Mouse (Mus musculus) kidney, embryonic 14.5 days (tissue): Measurements from ENCODE around the gene Nkx2-5. TPM values are rescaled to one million over a fixed set of nuclear protein-coding genes. Genes with fewer than 3 reads are reported as not detected.

Experiments used
- ATAC-seq: fragments of 200-750 bp; cut with Nextera tagmentation; 2 replicates; pipeline ENCODE4 v1.8.0; 2017; ENCODE audit warnings: moderate number of reproducible peaks, mild to moderate bottlenecking, moderate TSS enrichment, moderate library complexity; ENCODE audit not compliant: low FRiP score, low TSS enrichment
- H3K27ac ChIP-seq: fragments of 300-500 bp; sonication (generic); 2 replicates; pipeline ENCODE4 v1.5.1; 2014; ENCODE audit warnings: low read depth, mild to moderate bottlenecking, low read length, moderate library complexity, mixed read lengths
- H3K27me3 ChIP-seq: fragments of 300-500 bp; sonication (generic); 2 replicates; pipeline ENCODE4 v1.6.1; 2014; ENCODE audit warnings: mild to moderate bottlenecking, low read length; ENCODE audit not compliant: control insufficient read depth, insufficient read depth
- H3K36me3 ChIP-seq: fragments of 300-500 bp; sonication (generic); 2 replicates; pipeline ENCODE4 v1.6.1; 2014; ENCODE audit warnings: low read length, mixed read lengths; ENCODE audit not compliant: control insufficient read depth, insufficient read depth
- H3K4me1 ChIP-seq: fragments of 300-500 bp; sonication (generic); 2 replicates; pipeline ENCODE4 v1.6.1; 2014; ENCODE audit warnings: low read length, mixed read lengths; ENCODE audit not compliant: control insufficient read depth, insufficient read depth
- H3K4me2 ChIP-seq: fragments of 300-500 bp; sonication (generic); replicated peaks from 2 replicates; pipeline ENCODE4 v1.6.1; 2014; ENCODE audit warnings: low read depth, mild to moderate bottlenecking, low read length
- H3K4me3 ChIP-seq: fragments of 300-500 bp; sonication (generic); 2 replicates; pipeline ENCODE4 v1.5.1; 2014; ENCODE audit warnings: mild to moderate bottlenecking, low read length
- H3K9ac ChIP-seq: fragments of 300-500 bp; sonication (generic); 2 replicates; pipeline ENCODE4 v1.6.1; 2014; ENCODE audit warnings: low read depth, mild to moderate bottlenecking, low read length, moderate library complexity
- H3K9me3 ChIP-seq: fragments of 300-500 bp; sonication (generic); 2 replicates; pipeline ENCODE4 v1.6.1; 2016; ENCODE audit warnings: low read length; ENCODE audit not compliant: control insufficient read depth
- WGBS: fragments of 180-500 bp; shearing (Covaris S2); extraction: QIAGEN DNeasy Blood & Tissue Kit; methylation state at CpG from one replicate; pipeline ENCODE4 v1.1.7; 2014; 5-methylcytosine and 5-hydroxymethylcytosine counted together
- polyA plus RNA-seq: library from polyadenylated mRNA; unstranded; fragments of >200 nt; fragmentation: Nextera tagmentation; extraction: Ambion mirVana; gene quantifications from 2 replicates; pipeline ENCODE4 v1.2.1, GENCODE M21; 2014

The Nkx2-5 gene
- polyA plus RNA-seq, 1 experiment from 2014 or later = not detected

DNA sequence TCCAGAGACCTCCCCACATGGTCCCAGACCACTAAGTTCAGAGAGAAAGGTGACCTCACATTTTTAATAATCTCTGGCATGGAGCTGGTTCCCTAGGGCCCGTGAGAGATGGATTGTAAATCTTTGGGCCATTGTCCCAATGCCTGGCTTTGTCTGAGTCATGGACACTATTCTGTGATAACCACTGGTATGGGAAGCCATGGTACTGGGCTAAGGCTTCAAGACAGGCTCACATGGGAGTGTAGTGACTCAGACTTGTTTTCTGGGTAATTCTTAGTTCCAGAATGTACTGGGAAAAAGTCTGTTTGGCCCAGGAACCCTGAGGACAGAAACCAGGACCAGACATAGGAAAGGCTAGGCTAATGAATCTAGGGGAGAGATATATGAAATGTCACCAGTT lies 37.9 kb upstream of the Nkx2-5 start:
- H3K4me1 ChIP-seq = peaks cover 5% of the 10 kb centered on the region
- H3K9me3 ChIP-seq = no peaks in the 10 kb centered on the region
- no peaks in the 10 kb centered on the region for H3K36me3 ChIP-seq
- 48% methylated on average over 1 of the region's 1 CpGs for WGBS
- no peak overlapping the region for H3K9ac ChIP-seq
- no peak for ATAC-seq
- H3K27me3 ChIP-seq = peaks cover 7% of the 10 kb centered on the region; the same call in 1 of the 2 replicates
- no peak overlapping the region for H3K27ac ChIP-seq
- no peak overlapping the region for H3K4me2 ChIP-seq
- no peak overlapping the region for H3K4me3 ChIP-seq

DNA sequence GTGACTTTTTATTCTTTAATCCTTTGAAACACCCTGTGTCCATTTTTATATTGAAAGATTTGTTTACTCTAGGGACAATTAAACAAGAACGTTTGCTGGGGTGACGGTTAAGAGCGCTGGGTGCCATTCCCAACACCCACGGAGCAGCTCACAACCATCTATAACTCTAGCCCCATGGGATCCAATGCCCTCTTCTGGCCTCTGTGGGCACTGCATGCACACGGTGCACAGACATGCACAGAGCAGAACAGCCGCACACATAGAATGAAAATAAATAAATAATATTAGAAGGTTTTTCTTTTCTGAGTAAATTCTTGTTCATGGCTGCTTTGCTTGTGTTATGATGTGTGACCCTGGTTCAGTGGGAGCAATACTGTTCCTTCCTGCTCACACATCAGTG lies 34.4 kb upstream of the Nkx2-5 start:
- H3K4me3 ChIP-seq = no peak overlapping the region
- WGBS = 91% methylated on average over 6 of the region's 6 CpGs
- H3K36me3 ChIP-seq = no peaks in the 10 kb centered on the region
- no peaks in the 10 kb centered on the region for H3K9me3 ChIP-seq
- no peak overlapping the region for H3K27ac ChIP-seq
- ATAC-seq = no peak
- H3K27me3 ChIP-seq = no peaks in the 10 kb centered on the region
- H3K4me2 ChIP-seq = no peak overlapping the region
- H3K9ac ChIP-seq = no peak overlapping the region
- H3K4me1 ChIP-seq = no peaks in the 10 kb centered on the region

DNA sequence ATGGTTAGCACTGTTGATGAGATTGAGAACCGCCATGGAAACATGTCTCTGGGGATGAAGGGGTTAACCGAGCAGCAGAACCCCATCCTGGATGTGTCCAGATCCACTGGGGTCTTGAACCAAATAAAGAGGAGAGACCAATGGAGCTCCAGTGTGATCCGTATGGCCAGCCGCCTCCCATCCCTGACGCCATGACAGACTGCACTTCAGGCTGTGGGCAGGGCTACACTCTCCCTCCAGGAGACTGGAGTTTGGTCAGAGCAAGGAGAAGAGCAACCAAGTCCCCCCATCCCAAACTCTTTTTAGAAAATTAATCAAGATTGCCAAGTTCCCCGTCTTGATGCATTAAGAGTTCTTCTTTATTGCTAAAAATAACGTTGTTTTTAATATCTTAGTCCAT lies 33.1 kb upstream of the Nkx2-5 start:
- Histone ChIP-seq H3K36me3 (no peaks in the 10 kb centered on the region), H3K4me2 (no peak overlapping the region), H3K27ac (no peak overlapping the region), H3K9ac (no peak overlapping the region), H3K27me3 (no peaks in the 10 kb centered on the region), H3K4me3 (no peak overlapping the region), H3K4me1 (no peaks in the 10 kb centered on the region), H3K9me3 (no peaks in the 10 kb centered on the region)
- ATAC-seq = no peak
- 75% methylated on average over 7 of the region's 7 CpGs for WGBS

DNA sequence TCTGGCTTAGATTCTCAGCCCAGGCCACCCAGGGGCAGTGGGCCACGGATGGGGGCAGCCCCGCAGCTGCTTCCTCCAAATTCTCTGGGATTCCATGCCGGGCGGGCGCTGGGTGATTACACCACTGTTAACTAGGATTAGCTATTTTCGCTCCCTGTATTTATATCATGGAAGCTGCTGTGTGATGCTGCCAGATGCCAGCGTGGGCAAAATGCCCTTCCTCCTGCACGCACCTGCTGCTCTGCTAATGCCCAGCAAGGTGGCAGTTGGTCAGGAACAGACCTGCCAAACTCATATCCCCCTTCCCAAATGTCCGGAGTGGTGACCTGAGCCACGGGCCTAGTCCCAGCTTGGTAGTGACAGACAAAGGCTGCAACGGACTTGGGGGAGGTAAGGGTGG lies 29.7 kb upstream of the Nkx2-5 start:
- Histone ChIP-seq H3K27ac (no peak overlapping the region), H3K4me3 (no peak overlapping the region), H3K27me3 (no peaks in the 10 kb centered on the region), H3K9me3 (no peaks in the 10 kb centered on the region), H3K4me2 (no peak overlapping the region), H3K9ac (no peak overlapping the region), H3K4me1 (no peaks in the 10 kb centered on the region), H3K36me3 (no peaks in the 10 kb centered on the region)
- WGBS = 77% methylated on average over 11 of the region's 11 CpGs
- no peak for ATAC-seq

DNA sequence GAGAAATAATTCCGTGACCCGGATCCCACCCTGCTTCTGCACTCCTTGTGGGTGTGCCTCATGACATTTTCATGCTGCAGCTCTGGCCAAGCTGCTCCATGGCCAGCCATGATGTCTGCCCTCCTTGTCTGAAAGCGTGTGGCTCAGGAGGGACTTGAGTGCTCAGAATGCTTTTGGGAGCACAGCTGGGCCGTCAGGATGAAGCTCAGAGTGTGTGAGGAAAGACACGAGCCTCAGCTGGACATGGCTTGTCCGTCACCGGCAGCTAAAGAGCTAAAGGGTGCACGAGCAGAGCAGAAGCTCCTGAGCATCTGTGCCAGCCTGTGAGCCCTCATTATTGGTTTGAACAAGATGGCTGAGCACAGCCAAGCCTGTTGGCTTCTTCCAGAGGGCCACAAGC lies 28.7 kb upstream of the Nkx2-5 start:
- no peak overlapping the region for H3K9ac ChIP-seq
- H3K27me3 ChIP-seq = no peaks in the 10 kb centered on the region
- no peak overlapping the region for H3K4me2 ChIP-seq
- 73% methylated on average over 8 of the region's 8 CpGs for WGBS
- no peak overlapping the region for H3K4me3 ChIP-seq
- no peaks in the 10 kb centered on the region for H3K9me3 ChIP-seq
- H3K4me1 ChIP-seq = no peaks in the 10 kb centered on the region
- ATAC-seq = no peak
- no peak overlapping the region for H3K27ac ChIP-seq
- no peaks in the 10 kb centered on the region for H3K36me3 ChIP-seq

DNA sequence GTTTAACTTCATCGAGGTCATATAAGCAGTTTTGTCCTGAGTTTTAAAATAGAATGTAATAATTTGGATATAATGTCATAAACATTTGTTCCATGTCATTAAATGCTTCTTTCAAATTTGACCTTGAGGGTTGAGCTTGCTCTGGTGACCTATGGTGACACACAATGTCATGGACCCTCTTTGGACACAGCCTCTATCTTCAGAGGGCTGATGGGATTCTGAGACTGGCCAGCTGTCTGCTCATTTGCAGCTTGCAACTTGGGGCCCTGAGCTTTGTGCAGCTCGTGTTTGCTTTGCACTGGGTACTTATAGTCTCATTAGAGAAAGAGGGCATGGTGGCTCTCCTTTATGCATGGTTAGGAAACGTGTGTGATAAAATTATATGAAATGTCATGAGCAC lies 28.1 kb upstream of the Nkx2-5 start:
- Histone ChIP-seq H3K27me3 (no peaks in the 10 kb centered on the region), H3K4me3 (no peak overlapping the region), H3K4me1 (no peaks in the 10 kb centered on the region), H3K9me3 (no peaks in the 10 kb centered on the region), H3K4me2 (no peak overlapping the region), H3K9ac (no peak overlapping the region), H3K36me3 (no peaks in the 10 kb centered on the region), H3K27ac (no peak overlapping the region)
- 63% methylated on average over 3 of the region's 3 CpGs for WGBS
- no peak for ATAC-seq

DNA sequence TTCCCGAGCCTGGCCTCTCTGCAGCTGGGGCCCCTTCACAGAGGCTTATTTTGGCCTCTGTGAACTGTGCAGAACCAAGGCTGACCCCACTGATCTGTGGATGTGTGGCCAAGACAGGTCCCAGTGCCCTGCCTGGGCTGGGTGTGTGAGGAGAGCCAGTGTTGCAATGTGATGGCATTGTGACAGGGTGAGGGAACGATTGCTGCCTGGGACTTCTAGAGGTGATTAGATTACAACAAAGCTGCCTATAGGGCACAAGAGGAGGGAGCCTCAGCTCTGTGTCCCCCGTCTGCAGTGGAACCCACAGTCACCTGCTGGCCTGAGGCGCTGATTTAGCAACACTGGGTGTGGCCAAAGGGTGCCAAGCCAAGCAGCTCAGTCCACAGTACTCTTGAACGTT lies 23.9 kb upstream of the Nkx2-5 start:
- Histone ChIP-seq H3K27me3 (no peaks in the 10 kb centered on the region), H3K4me2 (no peak overlapping the region), H3K4me1 (no peaks in the 10 kb centered on the region), H3K9ac (no peak overlapping the region), H3K9me3 (no peaks in the 10 kb centered on the region), H3K4me3 (no peak overlapping the region), H3K36me3 (no peaks in the 10 kb centered on the region), H3K27ac (no peak overlapping the region)
- 29% methylated on average over 5 of the region's 5 CpGs for WGBS
- ATAC-seq = no peak

DNA sequence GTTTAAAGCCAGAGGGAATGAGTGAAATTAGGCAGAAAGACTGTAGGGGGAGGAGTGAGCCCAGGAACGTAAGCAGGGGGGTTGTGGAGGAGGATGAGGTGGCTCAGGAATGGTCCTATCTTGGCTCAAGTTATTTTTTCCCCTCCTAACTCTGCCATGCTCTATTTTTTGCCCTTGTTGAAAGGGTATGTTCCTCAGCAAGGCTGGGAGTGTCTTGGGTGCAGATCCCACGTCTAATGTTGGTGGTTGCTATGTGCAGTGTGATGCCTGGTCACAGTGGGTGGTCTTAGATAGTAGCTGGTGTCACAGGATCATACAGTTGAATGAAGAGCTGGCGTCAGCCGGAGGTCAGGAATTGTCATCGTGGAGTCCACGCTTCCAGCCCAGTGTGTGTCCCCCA lies 20.3 kb upstream of the Nkx2-5 start:
- peaks cover 2% of the 10 kb centered on the region; the same call in 1 of the 2 replicates for H3K9me3 ChIP-seq
- H3K36me3 ChIP-seq = no peaks in the 10 kb centered on the region
- H3K4me2 ChIP-seq = no peak overlapping the region
- H3K27ac ChIP-seq = no peak overlapping the region
- 57% methylated on average over 6 of the region's 6 CpGs for WGBS
- no peak overlapping the region for H3K4me3 ChIP-seq
- H3K27me3 ChIP-seq = no peaks in the 10 kb centered on the region
- H3K9ac ChIP-seq = no peak overlapping the region
- no peak for ATAC-seq
- no peaks in the 10 kb centered on the region for H3K4me1 ChIP-seq

DNA sequence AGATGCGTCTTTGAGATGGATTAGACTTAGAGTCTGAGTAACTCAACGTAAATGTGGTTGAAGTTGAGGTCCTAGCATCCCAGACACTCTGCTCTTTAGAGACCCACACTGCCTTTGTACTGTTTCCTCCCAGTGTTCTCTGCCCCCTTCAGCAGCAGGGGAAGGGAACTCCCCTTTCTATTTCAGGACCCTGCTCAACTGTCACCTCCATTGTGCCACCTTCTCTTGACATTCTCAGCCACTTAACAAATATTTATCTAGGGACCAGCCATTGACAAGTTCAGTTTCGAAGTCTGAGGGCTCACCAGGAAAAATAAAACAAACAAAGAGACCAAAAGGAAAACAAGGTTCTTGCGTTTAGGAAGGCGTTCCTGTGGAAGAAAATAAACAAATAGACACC lies 19.5 kb upstream of the Nkx2-5 start:
- H3K27ac ChIP-seq = no peak overlapping the region
- no peak for ATAC-seq
- WGBS = 37% methylated on average over 5 of the region's 5 CpGs
- peaks cover 2% of the 10 kb centered on the region; the same call in 1 of the 2 replicates for H3K9me3 ChIP-seq
- no peak overlapping the region for H3K9ac ChIP-seq
- no peak overlapping the region for H3K4me3 ChIP-seq
- no peak overlapping the region for H3K4me2 ChIP-seq
- no peaks in the 10 kb centered on the region for H3K4me1 ChIP-seq
- no peaks in the 10 kb centered on the region for H3K36me3 ChIP-seq
- peaks cover 4% of the 10 kb centered on the region; the same call in 1 of the 2 replicates for H3K27me3 ChIP-seq

DNA sequence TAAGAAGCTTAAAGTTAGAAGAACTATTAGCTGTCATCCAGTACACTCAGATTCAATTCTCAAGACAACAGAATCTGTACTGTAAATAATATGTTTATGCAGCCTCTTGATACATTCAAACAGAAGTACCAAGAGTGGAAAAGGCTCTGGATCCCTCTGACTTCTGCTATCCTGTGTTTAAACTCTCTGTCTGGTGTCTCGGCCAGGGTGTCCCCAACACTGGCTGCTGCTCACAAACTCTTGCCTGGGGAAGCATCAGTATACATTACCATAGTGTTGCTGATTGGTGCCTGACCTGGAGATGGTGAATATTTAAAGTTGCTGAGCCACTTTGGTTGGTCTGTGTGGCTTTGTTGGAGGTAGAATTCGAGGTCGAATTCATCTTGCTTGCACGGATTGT lies 17.0 kb upstream of the Nkx2-5 start:
- H3K36me3 ChIP-seq = no peaks in the 10 kb centered on the region
- peaks cover 24% of the 10 kb centered on the region for H3K27me3 ChIP-seq
- peaks cover 2% of the 10 kb centered on the region; the same call in 1 of the 2 replicates for H3K9me3 ChIP-seq
- no peak for ATAC-seq
- H3K4me3 ChIP-seq = no peak overlapping the region
- H3K27ac ChIP-seq = no peak overlapping the region
- H3K4me2 ChIP-seq = no peak overlapping the region
- no peak overlapping the region for H3K9ac ChIP-seq
- 39% methylated on average over 4 of the region's 4 CpGs for WGBS
- H3K4me1 ChIP-seq = no peaks in the 10 kb centered on the region
